Comparison of ENCODE assay signal across 23 mouse cellular contexts in the genomic region with DNA sequence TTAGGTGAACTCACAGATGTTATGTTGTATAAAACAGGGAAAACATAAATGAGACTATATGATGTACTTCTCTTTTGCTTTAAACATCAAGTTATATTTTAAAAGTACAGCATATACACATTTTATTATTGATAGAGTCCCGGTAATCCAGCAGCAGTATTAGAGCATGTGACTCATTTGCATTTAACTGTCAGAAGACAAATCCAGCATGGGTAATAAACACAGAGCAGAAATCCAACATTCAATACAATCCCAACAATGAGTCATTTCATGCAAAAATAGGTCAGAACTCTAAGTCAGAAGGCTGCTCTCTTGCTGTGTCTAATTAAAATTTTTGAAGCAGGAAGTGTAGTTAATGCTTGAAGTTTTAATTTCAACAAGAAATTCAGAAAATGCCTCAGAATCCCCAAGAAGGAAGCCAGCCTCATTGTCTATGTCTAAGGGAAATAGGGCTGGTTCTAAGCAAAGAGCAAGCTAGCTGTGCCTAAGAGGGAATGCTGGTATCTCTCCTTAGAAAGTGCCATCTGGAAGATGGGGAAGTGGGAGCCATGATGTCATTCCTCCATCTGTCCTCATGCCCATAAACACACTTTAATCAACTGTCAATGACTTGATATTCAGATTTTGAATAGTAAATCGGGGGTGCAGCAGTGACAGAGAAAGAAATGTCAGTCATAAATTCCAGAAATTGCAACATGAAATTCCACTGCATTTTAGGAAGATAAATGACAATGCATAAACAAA.
DNase-seq lines count a peak whose midpoint lies in the region; ATAC-seq lines count a peak whose summit lies in the region.
"Had no signal": no experiment of that assay in that cellular context is flagged by ENCODE, and none has a peak within 500 bp of the region (broad histone marks: within the 10 kb centered on the region; RNA-seq: fewer than 3 reads in every experiment).

No protein-coding gene starts in this region.

- H3K36me3 ChIP-seq in forebrain, embryonic 13.5 days (ENCODE audit: poor library complexity, severe bottlenecking) = no peaks in the 10 kb centered on the region
- no peaks in the 10 kb centered on the region for H3K36me3 ChIP-seq in forebrain, embryonic 12.5 days (replicated peaks)
- H3K36me3 ChIP-seq: embryonic facial prominence, embryonic 13.5 days; neural tube, embryonic 12.5 days; stomach, embryonic 15.5 days had no signal

- no peaks in the 10 kb centered on the region for H3K4me1 ChIP-seq in forebrain, embryonic 13.5 days
- H3K4me1 ChIP-seq in forebrain, embryonic 12.5 days = no peaks in the 10 kb centered on the region
- H3K4me1 ChIP-seq: embryonic facial prominence, embryonic 13.5 days; heart, embryonic 13.5 days; neural tube, embryonic 12.5 days; stomach, embryonic 15.5 days had no signal

- no peak overlapping the region for H3K9ac ChIP-seq in forebrain, embryonic 13.5 days
- H3K9ac ChIP-seq in forebrain, embryonic 12.5 days = no peak overlapping the region
- H3K9ac ChIP-seq: embryonic facial prominence, embryonic 13.5 days; heart, embryonic 13.5 days; liver, embryonic 14.5 days; neural tube, embryonic 12.5 days; stomach, embryonic 15.5 days had no signal

- peak; percentile 83 for DNase-seq in Muller cell, postnatal 12 days (ENCODE audit: inconsistent ontology term)
- peak; percentile 25 for DNase-seq in cerebellum, adult 9-10 months
- peak; percentile 22 to 38 for DNase-seq in layer of hippocampus, adult 8-10 months (ENCODE audit: low spot score in 2 of 2)
- DNase-seq in thymus, adult 18-20 months = no peak
- no peak for DNase-seq in testis, postnatal 10 days (ENCODE audit: low spot score)
- DNase-seq: gastrocnemius, postnatal 25 days; heart, postnatal 4 days; kidney, adult 9 months; spleen, adult 18-20 months; thymus, postnatal 36 days had no signal

- no peak overlapping the region; the same call in 1 of the 2 replicates for H3K27ac ChIP-seq in forebrain, embryonic 13.5 days
- no peak overlapping the region for H3K27ac ChIP-seq in forebrain, embryonic 12.5 days
- H3K27ac ChIP-seq: embryonic facial prominence, embryonic 13.5 days; heart, embryonic 13.5 days; left cerebral cortex, adult 2 months; liver, embryonic 14.5 days; neural tube, embryonic 12.5 days; stomach, embryonic 15.5 days had no signal

- H3K9me3 ChIP-seq in forebrain, embryonic 13.5 days (replicated peaks) = no peaks in the 10 kb centered on the region
- H3K9me3 ChIP-seq in forebrain, embryonic 12.5 days = no peaks in the 10 kb centered on the region
- H3K9me3 ChIP-seq: embryonic facial prominence, embryonic 13.5 days; heart, embryonic 13.5 days; megakaryocyte, embryonic 14.5 days; neural tube, embryonic 12.5 days; stomach, embryonic 15.5 days had no signal

- H3K4me3 ChIP-seq in forebrain, embryonic 13.5 days = no peak overlapping the region
- no peak overlapping the region for H3K4me3 ChIP-seq in forebrain, embryonic 12.5 days (replicated peaks)
- H3K4me3 ChIP-seq: embryonic facial prominence, embryonic 13.5 days; heart, embryonic 13.5 days; left cerebral cortex, adult 2 months; megakaryocyte, embryonic 14.5 days; neural tube, embryonic 12.5 days; stomach, embryonic 15.5 days had no signal

- ATAC-seq in forebrain, embryonic 13.5 days = peak; percentile 85
- ATAC-seq in forebrain, embryonic 12.5 days (ENCODE audit: low FRiP score) = no peak
- no peak for ATAC-seq in granulocyte monocyte progenitor cell, adult 5-6 weeks (replicated peaks; ENCODE audit: poor library complexity, severe bottlenecking)
- ATAC-seq: activated CD4-positive, CD25-positive, alpha-beta regulatory T cell, adult 4 months; lung, postnatal 0 days had no signal

- H3K27me3 ChIP-seq in forebrain, embryonic 13.5 days = no peaks in the 10 kb centered on the region
- no peaks in the 10 kb centered on the region for H3K27me3 ChIP-seq in forebrain, embryonic 12.5 days
- H3K27me3 ChIP-seq: CH12.LX; embryonic facial prominence, embryonic 13.5 days; heart, embryonic 13.5 days; megakaryocyte, embryonic 14.5 days; neural tube, embryonic 12.5 days; stomach, embryonic 15.5 days had no signal

- 64% methylated on average over 2 of the region's 2 CpGs for WGBS in forebrain, embryonic 13.5 days
- 85% methylated on average over 2 of the region's 2 CpGs for WGBS in forebrain, embryonic 12.5 days

- H3K4me2 ChIP-seq in forebrain, embryonic 13.5 days = no peak overlapping the region
- no peak overlapping the region for H3K4me2 ChIP-seq in forebrain, embryonic 12.5 days
- H3K4me2 ChIP-seq: embryonic facial prominence, embryonic 13.5 days; heart, embryonic 13.5 days; neural tube, embryonic 12.5 days; stomach, embryonic 15.5 days had no signal

Comparison
In these comparisons a context has a peak if more than half of its experiments do, and no peak if none do; other contexts are left out.
1. DNase-seq: peak in Muller cell, postnatal 12 days (single experiment), cerebellum, adult 9-10 months (single experiment) and layer of hippocampus, adult 8-10 months (2 of 2); none in thymus, adult 18-20 months (0 of 2) and testis, postnatal 10 days (single experiment).